Mouse (Mus musculus) ovary, postnatal 14 days (tissue): ENCODE data around the gene Cpeb3.
A peak's percentile ranks its signal among the peaks of the same experiment; 100 is the strongest.
"Not testable (repeated sequence)": the region's sequence is repeated elsewhere in the genome, so short reads cannot be mapped to it uniquely, and the experiment has no call there.

ENCODE experiments used
- DNase-seq: peaks from one replicate; pipeline ENCODE4 v3.0.0; 2022; ENCODE audit warnings: low spot score

Cpeb3 gene

GRCm38 (mm10) chr19:37207303-37208175 lies 862 bp downstream of the Cpeb3 start, which contains the start of gene March5:
March5 (plus strand) TSS chr19:37207543.
- DNase-seq = peak; percentile 75

- peak; percentile 20 for DNase-seq
These were observed 1.6 kb downstream of the Cpeb3 start for GRCm38 (mm10) chr19:37206641-37207302.

GRCm38 (mm10) chr19:37205155-37205554 lies 3.2 kb downstream of the Cpeb3 start:
- DNase-seq = not testable (repeated sequence)

GRCm38 (mm10) chr19:37203371-37203770 lies 5.0 kb downstream of the Cpeb3 start:
- no peak for DNase-seq

GRCm38 (mm10) chr19:37199889-37200288 lies 8.5 kb downstream of the Cpeb3 start:
- no peak for DNase-seq

GRCm38 (mm10) chr19:37198165-37198880 lies 10.1 kb downstream of the Cpeb3 start:
- DNase-seq = no peak

- DNase-seq = no peak
These were observed 15.8 kb downstream of the Cpeb3 start for GRCm38 (mm10) chr19:37192475-37193058.

GRCm38 (mm10) chr19:37188366-37188948 lies 19.9 kb downstream of the Cpeb3 start:
- DNase-seq = no peak

GRCm38 (mm10) chr19:37177819-37178708 lies 30.3 kb downstream of the Cpeb3 start:
- peak; percentile 28 for DNase-seq

GRCm38 (mm10) chr19:37176879-37177462 lies 31.4 kb downstream of the Cpeb3 start:
- DNase-seq = no peak

- no peak for DNase-seq
These were observed 32.5 kb downstream of the Cpeb3 start for GRCm38 (mm10) chr19:37175919-37176318.

- peak; percentile 20 for DNase-seq
These were observed 33.0 kb downstream of the Cpeb3 start for GRCm38 (mm10) chr19:37175436-37175805.

GRCm38 (mm10) chr19:37174716-37175435 lies 33.5 kb downstream of the Cpeb3 start:
- DNase-seq = peak; percentile 29

GRCm38 (mm10) chr19:37174116-37174715 lies 34.2 kb downstream of the Cpeb3 start:
- DNase-seq = peak; percentile 51

GRCm38 (mm10) chr19:37173331-37174115 lies 34.9 kb downstream of the Cpeb3 start:
- no peak for DNase-seq

- DNase-seq = no peak
These were observed 35.8 kb downstream of the Cpeb3 start for GRCm38 (mm10) chr19:37172566-37173130.

GRCm38 (mm10) chr19:37172096-37172495 lies 36.3 kb downstream of the Cpeb3 start:
- DNase-seq = no peak

- no peak for DNase-seq
These were observed 51.5 kb downstream of the Cpeb3 start for GRCm38 (mm10) chr19:37156770-37157336.
